In the genomic region with DNA sequence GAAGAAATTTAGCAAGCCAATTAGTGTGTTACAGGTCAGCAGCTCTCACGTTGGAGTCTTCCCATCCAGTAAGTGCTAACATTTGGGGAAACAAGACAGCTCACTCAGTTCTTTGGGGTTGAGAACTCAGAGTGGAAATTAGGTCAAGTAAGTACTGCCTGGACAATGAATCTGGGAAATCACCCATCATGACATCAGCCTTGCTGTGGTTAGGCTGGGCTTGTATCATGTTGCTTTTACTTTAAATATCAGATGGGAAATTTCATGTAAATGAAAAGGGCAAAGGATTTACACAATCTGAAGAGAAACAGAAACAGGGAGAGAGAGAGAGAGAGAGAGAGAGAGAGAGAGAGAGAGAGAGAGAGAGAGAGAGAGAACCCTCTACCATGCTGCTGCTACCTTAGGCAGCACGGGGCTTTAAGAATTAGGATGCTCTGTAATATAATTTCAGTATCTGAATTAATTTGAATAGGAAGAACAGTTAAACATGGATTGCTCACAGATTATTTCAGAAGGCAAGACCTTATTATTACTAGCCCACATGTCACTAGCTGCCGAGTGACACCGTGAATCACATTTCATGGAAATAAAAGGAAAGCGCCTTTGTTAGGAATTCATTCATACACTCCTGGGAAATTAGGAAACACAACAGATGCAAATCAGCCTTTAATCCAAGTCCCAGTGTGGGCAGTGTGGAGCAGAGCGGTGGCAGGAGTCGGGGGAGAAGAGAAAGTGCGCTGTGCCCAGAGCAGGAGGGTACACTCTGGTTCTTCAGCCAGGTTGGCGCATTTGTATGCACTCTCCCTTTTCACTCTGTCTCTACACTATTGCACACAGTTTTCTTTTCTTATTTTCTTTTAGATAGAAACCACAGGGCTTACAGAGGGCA, we compare ENCODE assay signal across 10 mouse cellular contexts.
DNase-seq lines count a peak whose midpoint lies in the region; ATAC-seq lines count a peak whose summit lies in the region.
"Had no signal": no experiment of that assay in that cellular context is flagged by ENCODE, and none has a peak within 500 bp of the region (broad histone marks: within the 10 kb centered on the region; RNA-seq: fewer than 3 reads in every experiment).

No protein-coding gene starts in this region.

- WGBS in forebrain, embryonic 13.5 days: 36% methylated on average over 9 of the region's 9 CpGs
- WGBS in forebrain, embryonic 10.5 days: 78% methylated on average over 9 of the region's 9 CpGs
- 35% methylated on average over 9 of the region's 9 CpGs for WGBS in hindbrain, embryonic 16.5 days
- 35% methylated on average over 9 of the region's 9 CpGs for WGBS in neural tube, embryonic 13.5 days

- H3K4me3 ChIP-seq in forebrain, embryonic 13.5 days: no peak overlapping the region
- no peak overlapping the region for H3K4me3 ChIP-seq in forebrain, embryonic 10.5 days
- no peak overlapping the region for H3K4me3 ChIP-seq in hindbrain, embryonic 16.5 days (ENCODE audit: low read length)
- H3K4me3 ChIP-seq in neural tube, embryonic 13.5 days: no peak overlapping the region

- H3K9ac ChIP-seq in forebrain, embryonic 13.5 days: peak overlapping the region; percentile 48; the same call in 1 of the 2 replicates
- no peak overlapping the region for H3K9ac ChIP-seq in hindbrain, embryonic 16.5 days (ENCODE audit: low read depth, low read length)
- peak overlapping the region; percentile 27; the same call in 1 of the 2 replicates for H3K9ac ChIP-seq in neural tube, embryonic 13.5 days

- H3K4me2 ChIP-seq in forebrain, embryonic 13.5 days: peak overlapping the region; percentile 32; the same call in 1 of the 2 replicates
- H3K4me2 ChIP-seq in hindbrain, embryonic 16.5 days (ENCODE audit: low read length): peak overlapping the region; percentile 43
- peak overlapping the region; percentile 37 for H3K4me2 ChIP-seq in neural tube, embryonic 13.5 days

- no peaks in the 10 kb centered on the region for H3K36me3 ChIP-seq in forebrain, embryonic 13.5 days (ENCODE audit: poor library complexity, severe bottlenecking)
- no peaks in the 10 kb centered on the region for H3K36me3 ChIP-seq in forebrain, embryonic 10.5 days (replicated peaks)
- no peaks in the 10 kb centered on the region for H3K36me3 ChIP-seq in hindbrain, embryonic 16.5 days (ENCODE audit: control insufficient read depth, insufficient read depth, low read length)
- H3K36me3 ChIP-seq in neural tube, embryonic 13.5 days: no peaks in the 10 kb centered on the region

- no peak overlapping the region for H3K27ac ChIP-seq in forebrain, embryonic 13.5 days
- H3K27ac ChIP-seq in forebrain, embryonic 10.5 days: no peak overlapping the region
- H3K27ac ChIP-seq in hindbrain, embryonic 16.5 days (ENCODE audit: low read depth, low read length): peak overlapping the region; percentile 3; the same call in 1 of the 2 replicates
- H3K27ac ChIP-seq in neural tube, embryonic 13.5 days (replicated peaks): peak overlapping the region; percentile 78

- peak; percentile 70; the same call in 1 of the 2 replicates for ATAC-seq in forebrain, embryonic 13.5 days
- peak; percentile 71; the same call in 1 of the 2 replicates for ATAC-seq in hindbrain, embryonic 16.5 days
- peak; percentile 67 for ATAC-seq in neural tube, embryonic 13.5 days (ENCODE audit: low read depth)
- ATAC-seq in granulocyte monocyte progenitor cell, adult 5-6 weeks (replicated peaks; ENCODE audit: poor library complexity, severe bottlenecking): no peak

- no peaks in the 10 kb centered on the region for H3K27me3 ChIP-seq in forebrain, embryonic 13.5 days
- H3K27me3 ChIP-seq in forebrain, embryonic 10.5 days (ENCODE audit: poor library complexity, severe bottlenecking): no peaks in the 10 kb centered on the region
- no peaks in the 10 kb centered on the region for H3K27me3 ChIP-seq in hindbrain, embryonic 16.5 days (replicated peaks; ENCODE audit: control insufficient read depth, insufficient read depth, low read length)
- H3K27me3 ChIP-seq in neural tube, embryonic 13.5 days: no peaks in the 10 kb centered on the region

- H3K4me1 ChIP-seq in forebrain, embryonic 13.5 days: peaks cover 15% of the 10 kb centered on the region
- peaks cover 8% of the 10 kb centered on the region for H3K4me1 ChIP-seq in forebrain, embryonic 10.5 days
- H3K4me1 ChIP-seq in hindbrain, embryonic 16.5 days (ENCODE audit: control insufficient read depth, insufficient read depth, low read depth, low read length): peaks cover 9% of the 10 kb centered on the region
- peaks cover 17% of the 10 kb centered on the region for H3K4me1 ChIP-seq in neural tube, embryonic 13.5 days (replicated peaks)

- H3K9me3 ChIP-seq in forebrain, embryonic 13.5 days (replicated peaks): no peaks in the 10 kb centered on the region
- no peaks in the 10 kb centered on the region for H3K9me3 ChIP-seq in forebrain, embryonic 10.5 days
- H3K9me3 ChIP-seq in hindbrain, embryonic 16.5 days (ENCODE audit: control insufficient read depth, low read length): no peaks in the 10 kb centered on the region
- H3K9me3 ChIP-seq in neural tube, embryonic 13.5 days: no peaks in the 10 kb centered on the region

- no peak for DNase-seq in forebrain, embryonic 10.5 days (ENCODE audit: extremely low spot score, low spot score)
- peak; percentile 12 for DNase-seq in fibroblast of lung, adult 2 months (ENCODE audit: low read depth)
- DNase-seq in urinary bladder, postnatal 10 days (ENCODE audit: low spot score): no peak
- DNase-seq: gastrocnemius, postnatal 10 days; kidney, postnatal 10 days; lung, postnatal 36 days had no signal

Comparison
In these comparisons a context has a peak if more than half of its experiments do, and no peak if none do; other contexts are left out.
1. H3K27ac ChIP-seq: peak in hindbrain, embryonic 16.5 days (single experiment) and neural tube, embryonic 13.5 days (single experiment); none in forebrain, embryonic 13.5 days (single experiment) and forebrain, embryonic 10.5 days (single experiment).
2. Peak in every context shown above with its lines, with median percentiles within 50 percentile points of each other: H3K4me2 ChIP-seq.